Mouse (Mus musculus) lung, postnatal 25 days (tissue): Measurements from ENCODE around the gene Tnk2.
"Not testable (repeated sequence)": the region's sequence is repeated elsewhere in the genome, so short reads cannot be mapped to it uniquely, and the experiment has no call there.

Experiments used
- DNase-seq: peaks from one replicate; pipeline ENCODE4 v3.0.0; 2022; ENCODE audit warnings: low spot score

Gene Tnk2

GRCm38 (mm10) chr16:32636331-32636730 is 7.3 kb upstream of the Tnk2 start:
- no peak for DNase-seq

- DNase-seq, result no peak
Measured at GRCm38 (mm10) chr16:32636871-32637521, 6.7 kb upstream of the Tnk2 start.

GRCm38 (mm10) chr16:32638476-32638875 is 5.2 kb upstream of the Tnk2 start:
- peak; percentile 86 for DNase-seq

- no peak for DNase-seq
Measured at GRCm38 (mm10) chr16:32640096-32640495, 3.6 kb upstream of the Tnk2 start.

- DNase-seq, result not testable (repeated sequence)
Measured at GRCm38 (mm10) chr16:32640683-32641082, 3.0 kb upstream of the Tnk2 start.

- no peak for DNase-seq
Measured at GRCm38 (mm10) chr16:32641440-32642219, 2.0 kb upstream of the Tnk2 start.

- DNase-seq, result no peak
Measured at GRCm38 (mm10) chr16:32642280-32642679, 1.4 kb upstream of the Tnk2 start.

- no peak for DNase-seq
Measured at GRCm38 (mm10) chr16:32644069-32644800, 561 bp downstream of the Tnk2 start.

- DNase-seq, result no peak
Measured at GRCm38 (mm10) chr16:32644801-32645170, 1.1 kb downstream of the Tnk2 start.

- peak; percentile 66 for DNase-seq
Measured at GRCm38 (mm10) chr16:32645361-32645914, 1.8 kb downstream of the Tnk2 start.

- no peak for DNase-seq
Measured at GRCm38 (mm10) chr16:32646014-32646413, 2.3 kb downstream of the Tnk2 start.

- no peak for DNase-seq
Measured at GRCm38 (mm10) chr16:32647712-32648111, 4.0 kb downstream of the Tnk2 start.

- DNase-seq, result no peak
Measured at GRCm38 (mm10) chr16:32650461-32650860, 6.8 kb downstream of the Tnk2 start.

- DNase-seq, result peak; percentile 69
Measured at GRCm38 (mm10) chr16:32650974-32651618, 7.4 kb downstream of the Tnk2 start.

GRCm38 (mm10) chr16:32654071-32654733 is 10.5 kb downstream of the Tnk2 start:
- no peak for DNase-seq

GRCm38 (mm10) chr16:32655534-32655933 is 11.9 kb downstream of the Tnk2 start:
- DNase-seq, result no peak

GRCm38 (mm10) chr16:32656321-32656720 is 12.6 kb downstream of the Tnk2 start:
- no peak for DNase-seq

GRCm38 (mm10) chr16:32656794-32657193 is 13.1 kb downstream of the Tnk2 start:
- peak; percentile 73 for DNase-seq

- DNase-seq, result peak; percentile 74
Measured at GRCm38 (mm10) chr16:32657498-32658250, 14.0 kb downstream of the Tnk2 start.

GRCm38 (mm10) chr16:32658743-32659171 is 15.1 kb downstream of the Tnk2 start:
- DNase-seq, result no peak

GRCm38 (mm10) chr16:32659385-32659784 is 15.7 kb downstream of the Tnk2 start:
- peak; percentile 85 for DNase-seq
